Mouse (Mus musculus) central nervous system, embryonic 11.5 days (tissue): ENCODE data around the gene Nkx1-2. TPM values are rescaled to one million over a fixed set of nuclear protein-coding genes. Genes with fewer than 3 reads are reported as not detected.

Experiments
- polyA plus RNA-seq: library from polyadenylated mRNA; depleted of rRNA; stranded (reverse); fragments of >200 nt; gene quantifications from 2 replicates; pipeline ENCODE4 v1.2.3, GENCODE M21; 2012; rRNA removed

Gene Nkx1-2
- polyA plus RNA-seq = 1.7 and 3.0 TPM in 2 replicates

DNA sequence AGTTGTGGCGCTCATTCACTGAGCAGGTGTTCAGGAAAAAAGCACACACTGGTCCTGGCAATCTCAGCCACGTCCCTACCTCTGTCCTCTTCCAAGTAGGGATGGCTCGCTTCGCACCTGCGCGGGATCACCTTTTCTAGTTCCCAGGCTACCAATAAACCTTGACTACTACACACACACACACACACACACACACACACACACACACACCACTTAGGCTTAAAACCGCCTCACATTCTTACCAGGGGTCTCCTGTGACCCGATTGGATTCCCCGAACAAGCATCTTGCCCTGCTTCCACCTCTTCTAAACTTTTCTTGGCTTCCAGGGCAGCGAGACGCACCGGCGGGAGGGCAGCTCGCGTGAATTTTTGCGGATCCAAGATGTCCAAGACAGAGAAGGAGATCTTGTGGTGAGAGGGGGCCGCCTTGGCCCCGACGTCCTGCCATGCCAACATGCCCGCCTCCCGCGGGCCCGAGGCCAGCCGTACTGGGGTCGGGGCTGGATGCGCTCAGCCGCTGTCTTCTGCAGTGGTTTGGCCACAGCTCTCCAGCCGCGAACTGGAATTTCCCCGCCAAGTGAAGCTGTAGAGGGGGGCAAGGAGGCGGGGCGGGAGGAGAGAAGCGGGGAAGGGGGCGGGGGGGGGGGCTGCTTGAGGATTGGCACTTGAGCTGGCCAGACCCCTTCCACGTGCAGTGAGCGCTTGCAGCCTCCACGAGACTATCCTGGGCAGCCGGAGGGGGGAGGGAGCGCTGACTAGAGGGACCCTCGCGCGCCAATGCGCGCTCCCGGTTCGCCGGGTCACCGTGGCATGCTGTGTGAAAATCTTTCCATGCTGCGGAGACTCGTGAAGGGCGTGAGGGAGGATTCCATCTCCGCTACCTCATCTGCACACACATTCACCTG lies at the start of gene Nkx1-2:
Gene Nkx1-2, minus strand, starts transcription at position 567 of the 905 bp plus-strand sequence.

DNA sequence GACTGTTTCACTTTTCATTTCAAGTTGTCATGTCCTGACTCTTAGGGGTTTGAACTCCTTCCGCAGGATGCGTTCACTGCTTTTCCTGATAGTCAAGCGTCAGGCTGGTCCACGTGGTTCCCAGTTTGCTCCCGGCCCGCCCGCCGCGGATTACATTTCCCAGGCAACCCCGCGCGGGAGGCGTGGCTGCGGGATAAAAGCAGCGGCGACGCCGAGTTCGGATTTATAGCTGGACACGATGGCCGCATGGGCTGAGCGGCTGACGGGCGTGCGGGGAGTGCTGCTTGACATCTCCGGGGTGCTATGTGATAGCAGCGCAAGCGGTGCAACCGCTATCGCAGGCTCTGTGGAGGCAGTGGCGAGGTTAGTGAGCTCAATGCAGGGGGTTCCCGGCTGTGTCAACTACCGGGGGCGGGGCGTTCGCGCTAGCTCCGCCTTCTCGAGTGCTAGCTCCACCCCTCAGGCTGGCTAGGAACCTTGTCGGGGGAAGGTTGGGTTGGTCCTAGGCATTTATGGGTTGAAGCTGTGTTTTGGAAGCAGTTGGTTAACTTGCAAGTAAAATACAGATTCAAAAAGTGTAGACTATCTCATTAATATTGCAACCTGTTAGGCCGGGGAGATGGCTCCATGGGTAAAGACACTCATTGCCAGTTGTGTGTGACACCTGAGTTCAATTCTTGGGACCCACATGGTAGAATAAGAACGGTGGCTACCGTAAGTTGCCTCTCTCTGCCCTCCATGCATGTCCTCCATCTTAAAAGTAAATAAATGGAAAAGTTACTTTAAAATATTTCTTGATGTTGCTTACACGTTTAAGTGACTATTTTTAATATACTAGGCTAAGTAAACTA lies 11.3 kb upstream of the Nkx1-2 start, which contains the start of gene Lhpp:
Gene Lhpp, plus strand, starts transcription at position 171 of the 851 bp plus-strand sequence.

GRCm38 (mm10) chr7:132576116-132576650 lies 23.3 kb downstream of the Nkx1-2 start, which contains the start of gene Oat:
Oat (minus strand) TSS chr7:132576398.

Other genes with a start within 250 kb of the Nkx1-2 start
- 86.6 and 94.4 TPM in 2 replicates for gene Oat, start 23.2 kb downstream of the Nkx1-2 start, polyA plus RNA-seq
- 18.0 and 18.5 TPM in 2 replicates for gene Lhpp, start 11.0 kb upstream of the Nkx1-2 start, polyA plus RNA-seq
- gene Fam53b, start 214.2 kb upstream of the Nkx1-2 start, polyA plus RNA-seq = 13.5 and 13.7 TPM in 2 replicates